Mouse (Mus musculus): ENCODE results near the gene Klf2. TPM values are rescaled to one million over a fixed set of nuclear protein-coding genes. Genes with fewer than 3 reads are reported as not detected.

Gene Klf2
- polyA plus RNA-seq, 1 experiment from 2014 or later: 6.9 TPM

- DNase-seq (ENCODE audit: low spot score) (no peak), ATAC-seq (replicated peaks; ENCODE audit: low FRiP score, low TSS enrichment, low read depth) (no peak)
- 93% methylated on average over 9 of the region's 9 CpGs for WGBS
- Histone ChIP-seq H3K9ac (ENCODE audit: low read length) (no peak overlapping the region), H3K27ac (ENCODE audit: low read depth) (no peak overlapping the region), H3K9me3 (ENCODE audit: control insufficient read depth, low read length) (no peaks in the 10 kb centered on the region), H3K4me1 (replicated peaks; ENCODE audit: control insufficient read depth, insufficient read depth, low read length) (no peaks in the 10 kb centered on the region), H3K4me3 (ENCODE audit: low read depth, low read length) (no peak overlapping the region), H3K36me3 (ENCODE audit: control insufficient read depth, insufficient read depth, low read length) (peaks cover 38% of the 10 kb centered on the region), H3K4me2 (ENCODE audit: low read length) (no peak overlapping the region), H3K27me3 (replicated peaks; ENCODE audit: control insufficient read depth, insufficient read depth, low read length) (no peaks in the 10 kb centered on the region)
Measured at GRCm38 (mm10) chr8:72349838-72350237, 31.0 kb downstream of the Klf2 start.

GRCm38 (mm10) chr8:72350727-72351126 lies 31.9 kb downstream of the Klf2 start:
- ATAC-seq (replicated peaks; ENCODE audit: low FRiP score, low TSS enrichment, low read depth) (no peak), DNase-seq (ENCODE audit: low spot score) (no peak)
- 91% methylated on average over 8 of the region's 8 CpGs for WGBS
- Histone ChIP-seq H3K9me3 (ENCODE audit: control insufficient read depth, low read length) (no peaks in the 10 kb centered on the region), H3K4me3 (ENCODE audit: low read depth, low read length) (no peak overlapping the region), H3K36me3 (ENCODE audit: control insufficient read depth, insufficient read depth, low read length) (peaks cover 35% of the 10 kb centered on the region), H3K27ac (ENCODE audit: low read depth) (no peak overlapping the region), H3K4me2 (ENCODE audit: low read length) (no peak overlapping the region), H3K27me3 (replicated peaks; ENCODE audit: control insufficient read depth, insufficient read depth, low read length) (no peaks in the 10 kb centered on the region), H3K4me1 (replicated peaks; ENCODE audit: control insufficient read depth, insufficient read depth, low read length) (no peaks in the 10 kb centered on the region), H3K9ac (ENCODE audit: low read length) (no peak overlapping the region)

GRCm38 (mm10) chr8:72351405-72352005 lies 32.7 kb downstream of the Klf2 start:
- Histone ChIP-seq H3K4me3 (ENCODE audit: low read depth, low read length) (no peak overlapping the region), H3K9ac (ENCODE audit: low read length) (no peak overlapping the region), H3K27ac (ENCODE audit: low read depth) (no peak overlapping the region), H3K9me3 (ENCODE audit: control insufficient read depth, low read length) (no peaks in the 10 kb centered on the region), H3K4me1 (replicated peaks; ENCODE audit: control insufficient read depth, insufficient read depth, low read length) (no peaks in the 10 kb centered on the region), H3K27me3 (replicated peaks; ENCODE audit: control insufficient read depth, insufficient read depth, low read length) (no peaks in the 10 kb centered on the region), H3K4me2 (ENCODE audit: low read length) (no peak overlapping the region), H3K36me3 (ENCODE audit: control insufficient read depth, insufficient read depth, low read length) (peaks cover 34% of the 10 kb centered on the region)
- ATAC-seq (replicated peaks; ENCODE audit: low FRiP score, low TSS enrichment, low read depth): no peak
- DNase-seq (ENCODE audit: low spot score): no peak
- WGBS: 88% methylated on average over 7 of the region's 7 CpGs

GRCm38 (mm10) chr8:72352951-72353699 lies 34.3 kb downstream of the Klf2 start:
- Histone ChIP-seq H3K4me2 (ENCODE audit: low read length) (no peak overlapping the region), H3K27me3 (replicated peaks; ENCODE audit: control insufficient read depth, insufficient read depth, low read length) (no peaks in the 10 kb centered on the region), H3K4me3 (ENCODE audit: low read depth, low read length) (no peak overlapping the region), H3K27ac (ENCODE audit: low read depth) (no peak overlapping the region), H3K9ac (ENCODE audit: low read length) (no peak overlapping the region), H3K9me3 (ENCODE audit: control insufficient read depth, low read length) (no peaks in the 10 kb centered on the region), H3K4me1 (replicated peaks; ENCODE audit: control insufficient read depth, insufficient read depth, low read length) (no peaks in the 10 kb centered on the region), H3K36me3 (ENCODE audit: control insufficient read depth, insufficient read depth, low read length) (peaks cover 39% of the 10 kb centered on the region)
- no peak for DNase-seq (ENCODE audit: low spot score)
- 0 out of 2 replicates have a peak, but pooled peaks have one; percentile 22 for ATAC-seq (replicated peaks; ENCODE audit: low FRiP score, low TSS enrichment, low read depth)
- WGBS: 79% methylated on average over 8 of the region's 8 CpGs

GRCm38 (mm10) chr8:72353700-72354045 lies 34.8 kb downstream of the Klf2 start:
- H3K36me3 ChIP-seq (ENCODE audit: control insufficient read depth, insufficient read depth, low read length): peaks cover 45% of the 10 kb centered on the region
- no peaks in the 10 kb centered on the region for H3K9me3 ChIP-seq (ENCODE audit: control insufficient read depth, low read length)
- no peak for ATAC-seq (replicated peaks; ENCODE audit: low FRiP score, low TSS enrichment, low read depth)

GRCm38 (mm10) chr8:72354272-72354671 lies 35.4 kb downstream of the Klf2 start:
- Histone ChIP-seq H3K9me3 (ENCODE audit: control insufficient read depth, low read length) (no peaks in the 10 kb centered on the region), H3K27ac (ENCODE audit: low read depth) (no peak overlapping the region), H3K4me3 (ENCODE audit: low read depth, low read length) (no peak overlapping the region), H3K36me3 (ENCODE audit: control insufficient read depth, insufficient read depth, low read length) (peaks cover 51% of the 10 kb centered on the region), H3K9ac (ENCODE audit: low read length) (no peak overlapping the region), H3K27me3 (replicated peaks; ENCODE audit: control insufficient read depth, insufficient read depth, low read length) (no peaks in the 10 kb centered on the region), H3K4me2 (ENCODE audit: low read length) (no peak overlapping the region), H3K4me1 (replicated peaks; ENCODE audit: control insufficient read depth, insufficient read depth, low read length) (no peaks in the 10 kb centered on the region)
- ATAC-seq (replicated peaks; ENCODE audit: low FRiP score, low TSS enrichment, low read depth) (no peak), DNase-seq (ENCODE audit: low spot score) (no peak)
- WGBS: 66% methylated on average over 11 of the region's 11 CpGs

More at GRCm38 (mm10) chr8:72353700-72354045, 34.8 kb downstream of the Klf2 start:
- DNase-seq (ENCODE audit: low spot score): no peak
- Histone ChIP-seq H3K9ac (ENCODE audit: low read length) (no peak overlapping the region), H3K4me3 (ENCODE audit: low read depth, low read length) (no peak overlapping the region), H3K4me1 (replicated peaks; ENCODE audit: control insufficient read depth, insufficient read depth, low read length) (no peaks in the 10 kb centered on the region), H3K4me2 (ENCODE audit: low read length) (no peak overlapping the region), H3K27ac (ENCODE audit: low read depth) (no peak overlapping the region), H3K27me3 (replicated peaks; ENCODE audit: control insufficient read depth, insufficient read depth, low read length) (no peaks in the 10 kb centered on the region)
- 90% methylated on average over 7 of the region's 7 CpGs for WGBS

GRCm38 (mm10) chr8:72356593-72356992 lies 37.8 kb downstream of the Klf2 start:
- Histone ChIP-seq H3K9ac (ENCODE audit: low read length) (no peak overlapping the region), H3K36me3 (ENCODE audit: control insufficient read depth, insufficient read depth, low read length) (peaks cover 59% of the 10 kb centered on the region)
- no peak for ATAC-seq (replicated peaks; ENCODE audit: low FRiP score, low TSS enrichment, low read depth)

GRCm38 (mm10) chr8:72360162-72360561 lies 41.3 kb downstream of the Klf2 start:
- Histone ChIP-seq H3K4me2 (ENCODE audit: low read length) (no peak overlapping the region), H3K4me3 (ENCODE audit: low read depth, low read length) (no peak overlapping the region), H3K27ac (ENCODE audit: low read depth) (no peak overlapping the region), H3K36me3 (ENCODE audit: control insufficient read depth, insufficient read depth, low read length) (peaks cover 79% of the 10 kb centered on the region), H3K27me3 (replicated peaks; ENCODE audit: control insufficient read depth, insufficient read depth, low read length) (no peaks in the 10 kb centered on the region), H3K9ac (ENCODE audit: low read length) (no peak overlapping the region), H3K4me1 (replicated peaks; ENCODE audit: control insufficient read depth, insufficient read depth, low read length) (no peaks in the 10 kb centered on the region), H3K9me3 (ENCODE audit: control insufficient read depth, low read length) (no peaks in the 10 kb centered on the region)
- DNase-seq (ENCODE audit: low spot score): no peak
- ATAC-seq (replicated peaks; ENCODE audit: low FRiP score, low TSS enrichment, low read depth): no peak

More at GRCm38 (mm10) chr8:72356593-72356992, 37.8 kb downstream of the Klf2 start:
- Histone ChIP-seq H3K27me3 (replicated peaks; ENCODE audit: control insufficient read depth, insufficient read depth, low read length) (no peaks in the 10 kb centered on the region), H3K27ac (ENCODE audit: low read depth) (no peak overlapping the region), H3K4me3 (ENCODE audit: low read depth, low read length) (no peak overlapping the region), H3K9me3 (ENCODE audit: control insufficient read depth, low read length) (no peaks in the 10 kb centered on the region), H3K4me1 (replicated peaks; ENCODE audit: control insufficient read depth, insufficient read depth, low read length) (no peaks in the 10 kb centered on the region), H3K4me2 (ENCODE audit: low read length) (no peak overlapping the region)
- 89% methylated on average over 3 of the region's 3 CpGs for WGBS
- no peak for DNase-seq (ENCODE audit: low spot score)

GRCm38 (mm10) chr8:72362754-72363153 lies 43.9 kb downstream of the Klf2 start:
- Histone ChIP-seq H3K4me1 (replicated peaks; ENCODE audit: control insufficient read depth, insufficient read depth, low read length) (no peaks in the 10 kb centered on the region), H3K27me3 (replicated peaks; ENCODE audit: control insufficient read depth, insufficient read depth, low read length) (no peaks in the 10 kb centered on the region), H3K9me3 (ENCODE audit: control insufficient read depth, low read length) (no peaks in the 10 kb centered on the region), H3K27ac (ENCODE audit: low read depth) (no peak overlapping the region), H3K4me3 (ENCODE audit: low read depth, low read length) (no peak overlapping the region), H3K9ac (ENCODE audit: low read length) (no peak overlapping the region), H3K36me3 (ENCODE audit: control insufficient read depth, insufficient read depth, low read length) (peaks cover 79% of the 10 kb centered on the region), H3K4me2 (ENCODE audit: low read length) (no peak overlapping the region)
- ATAC-seq (replicated peaks; ENCODE audit: low FRiP score, low TSS enrichment, low read depth) (no peak), DNase-seq (ENCODE audit: low spot score) (no peak)
- 92% methylated on average over 4 of the region's 4 CpGs for WGBS
